Mouse (Mus musculus): Measurements from ENCODE around the gene Wbp4. TPM values are rescaled to one million over a fixed set of nuclear protein-coding genes. Genes with fewer than 3 reads are reported as not detected.
A peak's percentile ranks its signal among the peaks of the same experiment; 100 is the strongest.
"Not testable (repeated sequence)": the region's sequence is repeated elsewhere in the genome, so short reads cannot be mapped to it uniquely, and the experiment has no call there.

Wbp4 gene
- total and polyA plus RNA-seq, 3 experiments: 3.7 to 22.7 (median 22.0) TPM

DNA sequence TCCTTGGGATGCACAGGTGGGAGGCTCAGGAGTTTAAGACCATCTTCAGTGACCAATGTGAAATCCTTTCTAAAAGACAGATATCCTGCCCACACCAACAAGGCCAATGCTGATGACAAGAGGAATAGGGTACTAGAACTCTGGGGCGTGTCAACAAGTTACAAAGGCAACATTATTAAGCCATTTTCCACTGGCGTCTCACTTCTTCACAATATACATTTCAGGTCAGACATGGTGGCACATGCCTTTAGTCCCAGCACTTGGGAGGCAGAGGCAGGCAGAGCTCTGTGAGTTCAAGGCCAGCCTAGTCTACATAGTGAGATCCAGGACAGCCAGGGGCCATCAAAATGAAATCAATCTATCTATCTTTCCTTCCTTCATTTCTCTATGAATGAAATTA is 7.9 kb downstream of the Wbp4 start:
- DNase-seq: no peak
- no peak for TF ChIP-seq EP300 (IDR thresholded peaks at IDR 0.05; ENCODE audit: insufficient read depth, low read depth, low read length)
- TF ChIP-seq CTCF (IDR thresholded peaks at IDR 0.05): no peak
- TF ChIP-seq POLR2A (IDR thresholded peaks at IDR 0.05; ENCODE audit: insufficient read depth, low read depth, low read length): no peak
- H3K79me2 ChIP-seq (replicated peaks; ENCODE audit: control insufficient read depth, insufficient read depth, low read length): no peaks in the 10 kb centered on the region
- no peaks in the 10 kb centered on the region for H3K4me1 ChIP-seq (ENCODE audit: control insufficient read depth, insufficient read depth, low read length)
- no peaks in the 10 kb centered on the region; the same call in 1 of the 2 replicates for H3K36me3 ChIP-seq (ENCODE audit: control insufficient read depth, insufficient read depth, low read length)
- intact Hi-C loops (cut with DNase I): no loop called here
- H3K4me3 ChIP-seq: no peak overlapping the region
- H3K9ac ChIP-seq (ENCODE audit: low read depth, low read length): no peak overlapping the region
- WGBS: 90% methylated on average over 2 of the region's 2 CpGs
- no peak overlapping the region for H3K27ac ChIP-seq
- no peaks in the 10 kb centered on the region for H3K27me3 ChIP-seq (ENCODE audit: control insufficient read depth, insufficient read depth, low read length)

DNA sequence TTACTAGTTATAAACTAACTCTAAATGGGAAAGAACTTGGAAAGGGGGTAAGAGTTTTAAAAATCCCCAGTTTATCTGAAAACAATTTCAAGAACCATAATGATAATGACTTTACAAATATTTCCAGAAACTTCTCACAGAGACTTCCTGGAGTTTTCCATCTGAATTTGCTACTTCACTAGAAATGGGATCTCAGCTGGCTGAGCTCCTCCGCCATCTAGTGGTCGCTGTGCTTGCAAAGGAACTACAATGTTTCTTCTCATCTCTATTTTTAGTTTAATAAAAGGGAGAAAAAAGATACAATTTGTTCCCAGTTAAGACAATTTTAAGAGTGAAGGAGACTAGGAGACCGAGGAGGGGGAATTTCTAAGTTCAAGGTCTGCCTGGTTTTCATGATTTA is 13.7 kb downstream of the Wbp4 start:
- WGBS: 14% methylated on average over 3 of the region's 3 CpGs
- H3K27ac ChIP-seq: no peak overlapping the region
- DNase-seq: peak; percentile 48 to 67
- peaks cover 2% of the 10 kb centered on the region for H3K36me3 ChIP-seq (ENCODE audit: control insufficient read depth, insufficient read depth, low read length)
- H3K27me3 ChIP-seq (ENCODE audit: control insufficient read depth, insufficient read depth, low read length): no peaks in the 10 kb centered on the region
- intact Hi-C loops (cut with DNase I): loop anchor here (2.0 to 5.0 kb wide), 2 partner anchors 73 to 345 kb away; no protein-coding TSS in a partner anchor
- no peaks in the 10 kb centered on the region for H3K4me1 ChIP-seq (ENCODE audit: control insufficient read depth, insufficient read depth, low read length)
- H3K79me2 ChIP-seq (replicated peaks; ENCODE audit: control insufficient read depth, insufficient read depth, low read length): no peaks in the 10 kb centered on the region
- 0 out of 2 replicates have a peak, but pooled peaks have one; percentile 48 for TF ChIP-seq EP300 (IDR thresholded peaks at IDR 0.05; ENCODE audit: insufficient read depth, low read depth, low read length)
- TF ChIP-seq CTCF (IDR thresholded peaks at IDR 0.05): peak; percentile 92
- no peak for TF ChIP-seq POLR2A (IDR thresholded peaks at IDR 0.05; ENCODE audit: insufficient read depth, low read depth, low read length)
- H3K4me3 ChIP-seq: no peak overlapping the region
- no peak overlapping the region for H3K9ac ChIP-seq (ENCODE audit: low read depth, low read length)

DNA sequence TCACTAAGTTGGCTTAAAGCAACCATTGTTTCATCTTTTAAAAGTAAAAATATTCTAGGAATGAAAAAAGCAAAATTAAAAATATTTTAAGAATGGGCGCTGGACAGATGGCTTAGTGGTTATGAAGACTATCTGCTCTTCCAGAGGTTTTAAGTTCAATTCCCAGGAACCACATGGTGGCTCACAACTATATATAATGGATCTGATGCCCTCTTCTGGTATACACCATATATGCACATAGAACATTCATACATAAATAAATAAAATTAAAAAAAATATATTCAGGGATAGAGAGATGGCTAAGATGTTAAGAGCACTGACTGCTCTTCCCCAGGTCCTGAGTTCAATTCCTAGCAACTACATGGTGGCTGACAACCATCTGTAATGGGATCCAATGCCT is 15.7 kb downstream of the Wbp4 start:
- DNase-seq: no peak
- no peak for TF ChIP-seq POLR2A (IDR thresholded peaks at IDR 0.05; ENCODE audit: insufficient read depth, low read depth, low read length)
- peak; percentile 29 for TF ChIP-seq CTCF (IDR thresholded peaks at IDR 0.05)
- no peak for TF ChIP-seq EP300 (IDR thresholded peaks at IDR 0.05; ENCODE audit: insufficient read depth, low read depth, low read length)
- intact Hi-C loops (cut with DNase I): loop anchor here (2.0 to 5.0 kb wide), 2 partner anchors 71 to 343 kb away; no protein-coding TSS in a partner anchor
- H3K4me1 ChIP-seq (ENCODE audit: control insufficient read depth, insufficient read depth, low read length): no peaks in the 10 kb centered on the region
- no peak overlapping the region for H3K9ac ChIP-seq (ENCODE audit: low read depth, low read length)
- peaks cover 2% of the 10 kb centered on the region for H3K36me3 ChIP-seq (ENCODE audit: control insufficient read depth, insufficient read depth, low read length)
- no peaks in the 10 kb centered on the region for H3K79me2 ChIP-seq (replicated peaks; ENCODE audit: control insufficient read depth, insufficient read depth, low read length)
- 94% methylated on average over 1 of the region's 1 CpGs for WGBS
- H3K27me3 ChIP-seq (ENCODE audit: control insufficient read depth, insufficient read depth, low read length): no peaks in the 10 kb centered on the region
- no peak overlapping the region for H3K27ac ChIP-seq
- H3K4me3 ChIP-seq: no peak overlapping the region

DNA sequence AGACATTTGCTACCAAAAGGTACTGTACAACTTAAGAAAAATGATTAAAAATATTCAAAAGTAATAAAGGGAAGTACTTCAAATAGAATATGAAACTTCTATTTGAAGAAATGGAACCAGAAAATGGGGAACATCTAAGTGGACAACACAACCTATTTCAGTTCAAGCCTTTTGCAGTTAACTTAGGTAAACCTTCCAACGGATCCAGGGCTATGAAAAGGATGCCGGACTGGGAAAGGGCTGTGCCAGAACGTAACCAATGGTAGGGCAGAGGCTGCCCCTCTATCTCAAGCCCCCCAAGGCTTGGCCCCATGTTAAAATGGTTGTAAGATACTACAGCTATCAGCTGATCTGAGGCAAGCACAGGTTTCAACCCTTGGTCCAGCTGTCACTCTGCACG is 20.3 kb downstream of the Wbp4 start:
- intact Hi-C loops (cut with DNase I): no loop called here
- H3K27ac ChIP-seq: no peak overlapping the region
- no peak overlapping the region for H3K4me3 ChIP-seq
- TF ChIP-seq POLR2A (IDR thresholded peaks at IDR 0.05; ENCODE audit: insufficient read depth, low read depth, low read length): no peak
- no peak for TF ChIP-seq CTCF (IDR thresholded peaks at IDR 0.05)
- TF ChIP-seq EP300 (IDR thresholded peaks at IDR 0.05; ENCODE audit: insufficient read depth, low read depth, low read length): no peak
- 86% methylated on average over 4 of the region's 4 CpGs for WGBS
- H3K4me1 ChIP-seq (ENCODE audit: control insufficient read depth, insufficient read depth, low read length): no peaks in the 10 kb centered on the region
- no peaks in the 10 kb centered on the region; the same call in 1 of the 2 replicates for H3K36me3 ChIP-seq (ENCODE audit: control insufficient read depth, insufficient read depth, low read length)
- DNase-seq: no peak
- H3K79me2 ChIP-seq (replicated peaks; ENCODE audit: control insufficient read depth, insufficient read depth, low read length): no peaks in the 10 kb centered on the region
- H3K27me3 ChIP-seq (ENCODE audit: control insufficient read depth, insufficient read depth, low read length): no peaks in the 10 kb centered on the region
- no peak overlapping the region for H3K9ac ChIP-seq (ENCODE audit: low read depth, low read length)

DNA sequence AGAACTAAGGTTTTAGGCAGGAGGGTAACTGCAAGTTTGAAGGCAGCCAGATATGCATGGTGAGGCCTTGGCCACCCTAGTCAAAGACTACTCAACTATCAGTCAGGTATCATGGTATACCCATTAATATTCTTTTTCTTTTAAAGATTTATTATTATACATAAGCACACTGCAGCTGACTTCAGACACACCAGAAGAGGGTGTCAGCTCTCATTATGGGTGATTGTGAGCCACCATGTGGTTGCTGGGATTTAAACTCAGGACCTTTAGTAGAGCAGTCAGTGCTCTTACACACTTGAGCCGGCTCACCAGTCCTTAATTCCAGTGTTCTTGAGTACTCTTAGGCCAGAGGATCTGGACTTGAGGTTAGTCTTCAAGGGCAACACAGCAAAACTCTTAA is 20.9 kb downstream of the Wbp4 start:
- H3K36me3 ChIP-seq (ENCODE audit: control insufficient read depth, insufficient read depth, low read length): no peaks in the 10 kb centered on the region; the same call in 1 of the 2 replicates
- no peak overlapping the region for H3K27ac ChIP-seq
- DNase-seq: no peak
- H3K9ac ChIP-seq (ENCODE audit: low read depth, low read length): no peak overlapping the region
- no peaks in the 10 kb centered on the region for H3K4me1 ChIP-seq (ENCODE audit: control insufficient read depth, insufficient read depth, low read length)
- intact Hi-C loops (cut with DNase I): no loop called here
- 76% methylated on average over 1 of the region's 1 CpGs for WGBS
- no peak overlapping the region for H3K4me3 ChIP-seq
- TF ChIP-seq CTCF (IDR thresholded peaks at IDR 0.05): no peak
- no peak for TF ChIP-seq POLR2A (IDR thresholded peaks at IDR 0.05; ENCODE audit: insufficient read depth, low read depth, low read length)
- TF ChIP-seq EP300 (IDR thresholded peaks at IDR 0.05; ENCODE audit: insufficient read depth, low read depth, low read length): no peak
- H3K27me3 ChIP-seq (ENCODE audit: control insufficient read depth, insufficient read depth, low read length): no peaks in the 10 kb centered on the region
- no peaks in the 10 kb centered on the region for H3K79me2 ChIP-seq (replicated peaks; ENCODE audit: control insufficient read depth, insufficient read depth, low read length)

DNA sequence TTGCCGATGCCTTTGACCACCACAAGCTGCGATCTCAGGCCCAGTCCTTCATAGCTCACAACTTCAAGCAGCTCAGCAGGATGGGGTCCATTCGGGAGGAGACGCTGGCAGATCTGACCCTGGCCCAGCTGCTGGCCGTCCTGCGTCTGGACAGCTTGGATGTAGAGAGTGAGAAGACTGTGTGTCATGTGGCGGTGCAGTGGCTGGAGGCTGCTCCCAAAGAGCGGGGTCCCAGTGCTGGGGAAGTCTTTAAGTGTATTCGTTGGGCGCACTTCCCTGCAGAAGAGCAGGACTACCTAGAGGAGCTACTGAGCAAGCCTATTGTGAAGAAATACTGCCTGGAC is 28.8 kb downstream of the Wbp4 start:
- DNase-seq; H3K4me1 ChIP-seq (ENCODE audit: control insufficient read depth, insufficient read depth, low read length); H3K36me3 ChIP-seq (ENCODE audit: control insufficient read depth, insufficient read depth, low read length); H3K4me3 ChIP-seq; intact Hi-C loops (cut with DNase I); H3K79me2 ChIP-seq (replicated peaks; ENCODE audit: control insufficient read depth, insufficient read depth, low read length); H3K27me3 ChIP-seq (ENCODE audit: control insufficient read depth, insufficient read depth, low read length); H3K9ac ChIP-seq (ENCODE audit: low read depth, low read length); H3K27ac ChIP-seq: not testable (repeated sequence)
- 94% methylated on average over 8 of the region's 10 CpGs for WGBS

Data from heart, adult 2 months (tissue).